Mouse (Mus musculus) embryonic facial prominence, embryonic 10.5 days (tissue): ENCODE measurements around the gene Ninj1. TPM values are rescaled to one million over a fixed set of nuclear protein-coding genes. Genes with fewer than 3 reads are reported as not detected.

Experiments used
- DNase-seq: peaks from one replicate; pipeline ENCODE4 v3.0.0-alpha.2; 2017; ENCODE audit warnings: low spot score
- H3K27ac ChIP-seq: fragments of 300-500 bp; sonication (generic); replicated peaks from 2 replicates; pipeline ENCODE4 v1.5.1; 2016; ENCODE audit warnings: mild to moderate bottlenecking
- H3K27me3 ChIP-seq: fragments of 300-500 bp; sonication (generic); replicated peaks from 2 replicates; pipeline ENCODE4 v1.6.1; 2016; ENCODE audit warnings: low read depth, mild to moderate bottlenecking; ENCODE audit not compliant: poor library complexity, severe bottlenecking
- H3K36me3 ChIP-seq: fragments of 300-500 bp; sonication (generic); replicated peaks from 2 replicates; pipeline ENCODE4 v1.6.1; 2016; ENCODE audit warnings: mild to moderate bottlenecking, moderate library complexity
- H3K4me1 ChIP-seq: fragments of 300-500 bp; sonication (generic); 2 replicates; pipeline ENCODE4 v1.6.1; 2016
- H3K4me3 ChIP-seq: fragments of 300-500 bp; sonication (generic); 2 replicates; pipeline ENCODE4 v1.5.1; 2016; ENCODE audit warnings: mild to moderate bottlenecking, moderate library complexity
- H3K9me3 ChIP-seq: fragments of 300-500 bp; sonication (generic); 2 replicates; pipeline ENCODE4 v1.6.1; 2016; ENCODE audit warnings: mild to moderate bottlenecking
- WGBS: fragments of 180-500 bp; shearing (Covaris S2); methylation state at CpG from one replicate; pipeline ENCODE4 v1.1.7; 2016; 5-methylcytosine and 5-hydroxymethylcytosine counted together
- polyA plus RNA-seq: library from polyadenylated mRNA; unstranded; fragments of >200 nt; fragmentation: Nextera tagmentation; extraction: Ambion mirVana; gene quantifications from 2 replicates; pipeline ENCODE4 v1.2.1, GENCODE M21; 2016

Gene Ninj1
- polyA plus RNA-seq, 1 experiment from 2014 or later, result 28.0 TPM

- Histone ChIP-seq H3K36me3 (no peaks in the 10 kb centered on the region), H3K27ac (no peak overlapping the region), H3K27me3 (peaks cover 56% of the 10 kb centered on the region), H3K4me1 (peaks cover 25% of the 10 kb centered on the region), H3K4me3 (no peak overlapping the region), H3K9me3 (peaks cover 4% of the 10 kb centered on the region; the same call in 1 of the 2 replicates)
- no peak for DNase-seq
- 22% methylated on average over 5 of the region's 5 CpGs for WGBS
Measured at GRCm38 (mm10) chr13:49220912-49221311, 33.6 kb downstream of the Ninj1 start.

- H3K27ac ChIP-seq, result no peak overlapping the region
- 12% methylated on average over 10 of the region's 10 CpGs for WGBS
- no peak overlapping the region for H3K4me3 ChIP-seq
- H3K9me3 ChIP-seq, result peaks cover 4% of the 10 kb centered on the region; the same call in 1 of the 2 replicates
- peaks cover 15% of the 10 kb centered on the region for H3K4me1 ChIP-seq
- DNase-seq, result no peak
- no peaks in the 10 kb centered on the region for H3K36me3 ChIP-seq
- H3K27me3 ChIP-seq, result peaks cover 34% of the 10 kb centered on the region
Measured at GRCm38 (mm10) chr13:49224314-49224713, 37.0 kb downstream of the Ninj1 start.

GRCm38 (mm10) chr13:49224729-49225128 is 37.4 kb downstream of the Ninj1 start:
- no peak overlapping the region for H3K4me3 ChIP-seq
- no peaks in the 10 kb centered on the region for H3K36me3 ChIP-seq
- 23% methylated on average over 6 of the region's 6 CpGs for WGBS
- peaks cover 4% of the 10 kb centered on the region; the same call in 1 of the 2 replicates for H3K9me3 ChIP-seq
- peaks cover 15% of the 10 kb centered on the region for H3K4me1 ChIP-seq
- H3K27ac ChIP-seq, result no peak overlapping the region
- DNase-seq, result no peak
- peaks cover 34% of the 10 kb centered on the region for H3K27me3 ChIP-seq

- WGBS, result 61% methylated on average over 3 of the region's 3 CpGs
- Histone ChIP-seq H3K36me3 (no peaks in the 10 kb centered on the region), H3K27me3 (peaks cover 32% of the 10 kb centered on the region), H3K4me3 (no peak overlapping the region), H3K9me3 (peaks cover 4% of the 10 kb centered on the region; the same call in 1 of the 2 replicates), H3K27ac (no peak overlapping the region), H3K4me1 (peaks cover 15% of the 10 kb centered on the region)
- no peak for DNase-seq
Measured at GRCm38 (mm10) chr13:49225159-49225558, 37.9 kb downstream of the Ninj1 start.

GRCm38 (mm10) chr13:49225633-49226032 is 38.3 kb downstream of the Ninj1 start:
- no peak overlapping the region for H3K4me3 ChIP-seq
- peaks cover 29% of the 10 kb centered on the region for H3K27me3 ChIP-seq
- DNase-seq, result no peak
- peaks cover 4% of the 10 kb centered on the region; the same call in 1 of the 2 replicates for H3K9me3 ChIP-seq
- 29% methylated on average over 4 of the region's 4 CpGs for WGBS
- no peaks in the 10 kb centered on the region for H3K36me3 ChIP-seq
- H3K27ac ChIP-seq, result no peak overlapping the region
- peaks cover 15% of the 10 kb centered on the region for H3K4me1 ChIP-seq

- 95% methylated on average over 8 of the region's 8 CpGs for WGBS
- H3K27ac ChIP-seq, result no peak overlapping the region
- no peaks in the 10 kb centered on the region for H3K27me3 ChIP-seq
- H3K9me3 ChIP-seq, result no peaks in the 10 kb centered on the region
- no peaks in the 10 kb centered on the region; the same call in 1 of the 2 replicates for H3K4me1 ChIP-seq
- H3K36me3 ChIP-seq, result no peaks in the 10 kb centered on the region
- no peak for DNase-seq
- H3K4me3 ChIP-seq, result no peak overlapping the region
Measured at GRCm38 (mm10) chr13:49233792-49234572, 46.7 kb downstream of the Ninj1 start.

- no peak overlapping the region for H3K27ac ChIP-seq
- H3K36me3 ChIP-seq, result no peaks in the 10 kb centered on the region
- no peaks in the 10 kb centered on the region; the same call in 1 of the 2 replicates for H3K4me1 ChIP-seq
- WGBS, result 92% methylated on average over 4 of the region's 4 CpGs
- H3K27me3 ChIP-seq, result no peaks in the 10 kb centered on the region
- DNase-seq, result no peak
- no peak overlapping the region for H3K4me3 ChIP-seq
- no peaks in the 10 kb centered on the region for H3K9me3 ChIP-seq
Measured at GRCm38 (mm10) chr13:49234711-49235110, 47.4 kb downstream of the Ninj1 start.

- H3K27ac ChIP-seq, result no peak overlapping the region
Measured at GRCm38 (mm10) chr13:49237617-49238016, 50.3 kb downstream of the Ninj1 start.

GRCm38 (mm10) chr13:49238737-49239136 is 51.5 kb downstream of the Ninj1 start:
- 94% methylated on average over 8 of the region's 8 CpGs for WGBS
- Histone ChIP-seq H3K4me3 (no peak overlapping the region), H3K36me3 (no peaks in the 10 kb centered on the region), H3K9me3 (no peaks in the 10 kb centered on the region), H3K27me3 (peaks cover 5% of the 10 kb centered on the region; the same call in 1 of the 2 replicates), H3K4me1 (peaks cover 7% of the 10 kb centered on the region; the same call in 1 of the 2 replicates), H3K27ac (no peak overlapping the region)
- no peak for DNase-seq

More at GRCm38 (mm10) chr13:49237617-49238016, 50.3 kb downstream of the Ninj1 start:
- WGBS, result 90% methylated on average over 8 of the region's 8 CpGs
- Histone ChIP-seq H3K9me3 (no peaks in the 10 kb centered on the region), H3K4me3 (no peak overlapping the region), H3K36me3 (no peaks in the 10 kb centered on the region), H3K4me1 (peaks cover 5% of the 10 kb centered on the region; the same call in 1 of the 2 replicates), H3K27me3 (no peaks in the 10 kb centered on the region)
- no peak for DNase-seq

GRCm38 (mm10) chr13:49242321-49243065 is 55.2 kb downstream of the Ninj1 start:
- H3K4me3 ChIP-seq, result no peak overlapping the region
- 67% methylated on average over 9 of the region's 9 CpGs for WGBS
- H3K9me3 ChIP-seq, result no peaks in the 10 kb centered on the region
- H3K27me3 ChIP-seq, result peaks cover 42% of the 10 kb centered on the region
- DNase-seq, result no peak
- peaks cover 20% of the 10 kb centered on the region for H3K4me1 ChIP-seq
- no peak overlapping the region for H3K27ac ChIP-seq
- no peaks in the 10 kb centered on the region for H3K36me3 ChIP-seq

- H3K4me1 ChIP-seq, result peaks cover 30% of the 10 kb centered on the region
- no peaks in the 10 kb centered on the region for H3K36me3 ChIP-seq
- H3K27ac ChIP-seq, result no peak overlapping the region
- H3K4me3 ChIP-seq, result no peak overlapping the region
- no peaks in the 10 kb centered on the region for H3K9me3 ChIP-seq
- peaks cover 52% of the 10 kb centered on the region for H3K27me3 ChIP-seq
- no peak for DNase-seq
- 90% methylated on average over 2 of the region's 2 CpGs for WGBS
Measured at GRCm38 (mm10) chr13:49243492-49243891, 56.2 kb downstream of the Ninj1 start.

GRCm38 (mm10) chr13:49245251-49245650 is 58.0 kb downstream of the Ninj1 start:
- 57% methylated on average over 4 of the region's 4 CpGs for WGBS
- Histone ChIP-seq H3K27ac (no peak overlapping the region), H3K4me3 (no peak overlapping the region), H3K4me1 (peaks cover 32% of the 10 kb centered on the region), H3K27me3 (peaks cover 69% of the 10 kb centered on the region), H3K9me3 (no peaks in the 10 kb centered on the region), H3K36me3 (no peaks in the 10 kb centered on the region)
- DNase-seq, result no peak
